Mouse (Mus musculus): ENCODE measurements at regions not wholly inside any gene's neighbourhood (a gene's known extent, or its start where the extent isn't known, plus 50 kb on each side); places are given as distances from the start of the nearest gene placed in this dataset.

DNA sequence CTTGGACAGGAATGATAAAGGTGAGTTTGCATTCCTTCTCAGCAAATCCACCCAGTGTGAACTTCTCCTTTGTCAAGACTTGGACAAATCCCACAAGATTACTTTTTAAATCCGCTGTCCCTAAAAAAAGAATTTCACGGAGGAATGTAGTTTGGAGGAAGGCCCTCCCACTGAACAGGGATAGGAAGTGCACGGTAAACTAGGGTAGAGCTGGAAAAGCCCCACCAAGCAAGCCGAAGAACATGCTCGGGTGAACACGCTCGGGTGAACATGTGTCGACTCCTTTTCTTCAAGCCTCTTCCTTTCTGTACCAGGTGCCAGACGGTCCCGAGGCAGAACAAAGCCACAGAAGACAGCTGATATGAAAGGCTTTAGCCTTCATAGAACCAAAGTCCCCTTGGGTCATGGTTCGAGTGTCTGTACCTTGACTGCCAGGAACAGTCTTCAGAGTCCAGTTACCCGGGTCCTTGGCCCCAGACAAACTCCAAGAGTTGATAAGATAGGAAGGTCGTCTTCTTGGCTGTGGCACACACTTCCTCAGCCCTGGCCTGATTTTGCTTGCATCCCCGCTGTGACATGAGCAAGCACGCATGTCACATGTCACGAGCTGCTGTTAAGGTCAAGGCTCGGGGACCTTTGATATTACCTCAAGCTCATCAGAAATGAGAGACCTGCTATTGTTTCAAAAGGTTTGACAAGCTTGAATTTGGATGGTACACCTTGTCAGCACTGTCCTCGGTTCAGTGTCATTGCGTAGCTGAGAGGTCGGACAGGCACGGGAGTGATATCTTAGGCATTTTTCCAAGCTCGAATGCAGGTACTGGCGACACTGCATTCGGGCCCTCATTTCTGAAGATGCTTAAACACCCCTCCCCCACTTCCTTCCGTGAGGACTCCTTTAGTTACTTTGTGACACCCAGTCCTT is 51.5 kb upstream of the Ryk start:
- Histone ChIP-seq H3K4me1 (peaks cover 40% of the 10 kb centered on the region), H3K9me3 (no peaks in the 10 kb centered on the region), H3K27ac (peak overlapping the region; percentile 77; the same call in 1 of the 2 replicates), H3K36me3 (replicated peaks) (no peaks in the 10 kb centered on the region), H3K4me3 (no peak overlapping the region), H3K27me3 (ENCODE audit: poor library complexity, severe bottlenecking) (no peaks in the 10 kb centered on the region)
- 75% methylated on average over 25 of the region's 25 CpGs for WGBS
- no peak for DNase-seq (ENCODE audit: extremely low spot score, low spot score)

GRCm38 (mm10) chr9:102784329-102785026 is 50.2 kb upstream of the Ryk start:
- no peaks in the 10 kb centered on the region for H3K27me3 ChIP-seq (ENCODE audit: poor library complexity, severe bottlenecking)
- WGBS, result 14% methylated on average over 10 of the region's 10 CpGs
- H3K36me3 ChIP-seq (replicated peaks), result no peaks in the 10 kb centered on the region
- peaks cover 29% of the 10 kb centered on the region for H3K4me1 ChIP-seq
- peak overlapping the region; percentile 77 for H3K27ac ChIP-seq
- no peaks in the 10 kb centered on the region for H3K9me3 ChIP-seq
- no peak overlapping the region for H3K4me3 ChIP-seq
- DNase-seq (ENCODE audit: extremely low spot score, low spot score), result peak; percentile 93

All from forebrain, embryonic 10.5 days (tissue).